Mouse (Mus musculus) frontal cortex, postnatal 25 days (tissue): ENCODE data around the gene Pnpla5.
"Not testable (repeated sequence)": the region's sequence is repeated elsewhere in the genome, so short reads cannot be mapped to it uniquely, and the experiment has no call there.

Experiments
- DNase-seq, 2 experiments: peaks; one replicate each; pipeline ENCODE4 v3.0.0; 2022; ENCODE audit warnings: low spot score in 2 of 2

Gene Pnpla5

GRCm38 (mm10) chr15:84116466-84116865 is 6.5 kb downstream of the Pnpla5 start:
- no peak for DNase-seq

DNA sequence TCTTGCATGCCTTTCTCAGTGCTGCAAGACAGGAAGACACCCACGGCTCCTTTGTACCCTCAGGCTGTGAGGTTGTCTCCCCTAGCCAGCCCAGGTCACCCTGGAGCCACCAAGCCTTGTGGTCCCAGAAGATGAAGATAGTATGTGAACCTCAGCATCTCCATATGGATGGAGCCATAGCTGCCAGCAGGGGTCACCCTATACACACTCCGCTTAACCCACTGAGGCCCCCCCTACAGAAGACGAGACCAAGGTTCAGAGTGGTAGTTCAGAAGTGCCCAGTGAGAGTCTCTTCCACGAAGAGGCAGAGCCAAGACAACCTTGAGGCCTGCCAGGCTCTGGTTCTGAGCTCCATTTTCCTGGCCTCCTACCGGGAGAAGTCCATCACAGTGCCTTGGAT is 7.2 kb downstream of the Pnpla5 start:
- DNase-seq: no peak

DNA sequence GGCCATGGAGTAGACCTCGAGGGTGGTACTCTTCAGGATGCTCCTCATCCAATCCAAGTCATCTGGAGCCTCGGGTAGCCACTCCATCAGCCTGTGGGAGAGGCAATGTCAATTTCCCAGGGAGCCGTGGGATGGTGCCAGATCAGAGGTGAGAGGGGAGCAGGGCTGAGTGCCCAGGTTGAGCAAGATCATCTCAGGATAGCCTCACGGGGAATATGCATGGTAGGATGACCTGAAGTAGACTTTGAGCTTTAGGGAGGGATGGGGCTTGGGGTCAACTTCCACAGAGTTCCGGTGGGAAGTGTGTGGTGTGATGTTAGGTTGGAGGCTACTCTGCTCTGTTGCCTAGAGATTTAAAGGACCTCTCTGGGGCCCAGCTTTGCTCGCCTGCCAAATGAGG is 9.1 kb downstream of the Pnpla5 start:
- no peak for DNase-seq

DNA sequence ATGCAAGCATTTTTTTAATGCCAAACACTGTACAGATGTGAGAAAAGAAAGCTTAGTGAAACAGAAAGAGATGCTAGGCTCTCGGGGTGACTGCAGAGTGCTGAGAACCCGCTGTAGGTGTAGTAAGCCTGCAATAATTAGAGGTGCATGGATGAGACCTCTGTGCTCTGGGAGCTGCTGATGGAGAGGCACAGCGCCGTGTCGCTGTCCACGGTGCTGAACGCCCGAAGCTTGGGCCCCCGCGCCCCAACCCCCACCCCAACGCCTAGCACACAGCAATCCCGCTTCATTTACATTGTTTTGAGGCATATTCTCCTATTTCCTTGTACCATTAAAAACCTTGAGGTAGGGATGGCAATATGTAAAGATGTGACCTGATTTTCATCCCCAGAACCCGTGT is 14.1 kb downstream of the Pnpla5 start:
- no peak for DNase-seq

DNA sequence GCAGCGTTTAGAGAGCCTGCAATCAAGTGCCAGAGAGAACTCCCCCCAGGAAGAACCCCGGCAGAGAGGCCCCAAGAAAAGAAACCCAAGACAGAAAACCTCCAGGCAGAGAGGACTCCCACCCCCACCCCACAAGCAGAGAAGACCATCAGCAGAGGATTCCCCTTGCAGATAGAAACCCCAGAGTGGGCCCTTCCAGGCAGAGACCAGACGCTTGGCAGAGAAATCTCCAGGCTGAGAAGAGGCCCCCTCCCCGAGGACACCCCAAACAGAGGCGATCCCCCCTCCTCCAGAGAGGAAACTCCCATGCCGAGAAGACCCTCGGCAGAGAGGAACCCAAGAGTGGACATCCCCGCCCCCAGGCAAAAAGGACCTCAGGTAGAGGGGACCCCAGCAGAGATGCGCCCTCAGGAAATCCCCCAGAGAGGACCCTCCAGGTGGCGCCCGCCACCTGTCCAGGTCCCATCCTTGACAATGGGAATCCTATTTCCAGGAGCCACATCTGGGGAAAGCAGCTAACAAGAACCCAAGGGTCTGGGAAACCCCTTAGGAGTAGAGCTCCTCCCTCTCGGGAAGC is 17.0 kb downstream of the Pnpla5 start:
- no peak for DNase-seq

- DNase-seq: peak; percentile 45 to 66
These were observed 17.7 kb downstream of the Pnpla5 start, which contains the start of gene Sult4a1 for GRCm38 (mm10) chr15:84105105-84105923. Gene Sult4a1, minus strand, starts transcription at chr15:84105754.

DNA sequence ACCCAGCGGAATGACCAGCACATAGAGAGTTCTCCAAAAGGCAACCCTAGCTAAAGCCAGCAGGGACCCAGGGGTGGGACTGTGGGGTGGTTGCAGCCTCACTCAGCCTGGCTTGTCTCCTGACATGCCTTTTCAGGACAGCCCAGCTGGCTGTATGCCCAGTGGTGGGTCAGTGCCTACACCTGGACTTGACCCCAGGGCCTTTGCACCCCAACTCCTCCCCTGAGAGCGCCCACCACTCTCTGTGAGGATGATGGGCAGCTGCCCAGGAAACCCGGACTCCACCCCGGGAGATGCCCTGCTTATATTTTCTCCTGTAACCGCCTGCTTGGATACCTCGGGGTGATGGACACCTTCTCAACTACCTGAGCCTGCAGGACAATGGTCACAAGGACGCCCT is 18.3 kb downstream of the Pnpla5 start:
- DNase-seq: no peak

GRCm38 (mm10) chr15:84097536-84097935 is 25.4 kb downstream of the Pnpla5 start:
- DNase-seq: not testable (repeated sequence)

- DNase-seq: no peak
These were observed 26.9 kb downstream of the Pnpla5 start for GRCm38 (mm10) chr15:84096051-84096450.

GRCm38 (mm10) chr15:84094921-84095320 is 28.1 kb downstream of the Pnpla5 start:
- DNase-seq: no peak

DNA sequence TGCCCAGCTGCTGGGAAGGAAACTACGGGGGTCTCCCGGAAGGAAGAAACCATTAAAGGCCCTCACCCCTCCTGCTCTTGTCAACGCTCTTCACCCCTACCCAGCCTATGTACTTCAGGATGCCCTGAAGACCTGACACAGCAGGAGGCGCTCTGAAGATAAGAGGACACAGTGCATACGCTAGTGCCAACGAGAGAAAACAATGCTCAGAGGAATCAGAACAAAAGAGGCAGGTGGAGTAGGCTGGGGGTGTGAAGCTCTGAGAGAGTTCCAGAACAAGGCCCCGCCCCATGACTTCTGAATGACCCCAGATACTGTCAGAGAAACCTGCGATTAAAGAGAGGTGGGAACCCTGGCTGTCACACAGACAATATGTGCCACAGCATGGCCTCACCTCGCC is 36.2 kb downstream of the Pnpla5 start:
- no peak for DNase-seq

- DNase-seq: no peak
These were observed 36.6 kb downstream of the Pnpla5 start for GRCm38 (mm10) chr15:84086364-84086763.

DNA sequence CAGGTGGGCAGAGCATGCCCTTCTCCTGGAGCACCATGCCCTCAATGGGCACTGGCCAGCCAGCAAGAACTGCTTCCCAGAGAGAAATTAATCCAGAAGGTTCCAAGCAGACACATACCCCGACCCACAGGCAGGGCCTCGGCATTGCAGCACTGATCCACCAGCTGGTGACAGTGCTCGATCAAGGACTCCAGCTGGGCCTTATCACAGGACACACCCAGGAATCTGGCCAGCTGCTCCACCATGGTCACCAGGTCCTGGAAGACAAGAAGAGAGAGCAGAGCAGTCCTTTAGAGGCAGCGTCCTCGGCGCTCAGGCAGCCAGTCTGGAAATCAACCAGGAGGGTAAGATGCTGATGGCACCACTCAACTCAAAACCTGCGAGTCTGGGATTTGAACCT is 42.9 kb downstream of the Pnpla5 start:
- no peak for DNase-seq

DNA sequence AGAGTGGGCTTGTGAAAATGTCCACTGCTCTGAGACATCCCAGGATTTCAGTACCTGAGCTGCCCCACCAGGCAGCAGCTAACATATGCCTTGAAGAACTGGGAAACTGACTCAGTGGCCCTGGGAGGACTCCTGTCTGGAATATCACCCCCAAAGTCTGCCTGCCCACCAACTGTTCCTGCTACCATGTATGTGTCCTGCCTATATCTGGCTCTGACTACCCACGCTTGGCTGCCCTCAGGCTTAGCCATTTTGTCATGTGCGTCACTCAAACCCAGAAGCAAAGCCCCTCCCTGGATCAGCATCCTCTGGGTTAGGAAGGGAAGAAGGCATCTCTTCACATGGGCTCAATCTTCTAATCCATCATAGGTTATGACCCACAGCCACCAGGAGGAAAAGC is 43.5 kb downstream of the Pnpla5 start:
- DNase-seq: no peak

DNA sequence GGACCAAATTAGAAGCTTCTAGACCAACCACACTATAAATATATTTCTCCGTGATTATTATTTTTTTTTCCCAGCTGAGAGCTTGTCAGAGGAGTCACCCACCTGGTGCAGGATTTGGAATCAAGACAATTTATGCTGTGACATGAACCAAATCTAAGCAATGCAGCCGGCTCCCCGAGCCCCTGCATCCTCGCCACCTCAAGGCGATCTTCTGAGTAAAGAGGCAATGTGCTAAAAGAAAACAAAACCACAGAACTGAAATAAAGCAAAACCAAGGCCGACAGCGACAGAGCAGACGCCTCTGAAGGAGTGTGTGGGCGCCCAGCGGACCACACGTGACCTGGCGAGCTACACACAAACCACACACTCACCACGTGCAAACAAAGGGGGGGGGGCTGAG is 44.3 kb downstream of the Pnpla5 start:
- no peak for DNase-seq

DNA sequence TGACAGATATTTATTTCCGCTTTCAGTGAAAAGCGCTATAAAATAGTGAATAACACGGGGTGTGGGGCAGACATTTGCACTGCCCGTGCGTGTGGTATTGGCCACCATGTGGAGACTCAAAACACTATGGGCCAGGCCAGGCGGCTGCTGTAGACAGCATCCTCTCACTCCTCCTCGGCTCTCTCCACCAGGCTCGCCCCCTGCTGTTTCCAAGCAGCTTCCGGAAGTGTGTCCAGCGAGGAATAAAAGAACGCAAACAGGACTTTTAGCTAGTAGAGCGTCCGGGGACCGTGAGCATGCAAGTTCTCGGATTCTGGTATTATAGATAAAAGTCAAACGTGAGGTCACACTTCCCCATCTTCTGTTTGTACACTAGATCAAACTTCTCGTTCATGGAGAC is 45.8 kb downstream of the Pnpla5 start:
- no peak for DNase-seq

DNA sequence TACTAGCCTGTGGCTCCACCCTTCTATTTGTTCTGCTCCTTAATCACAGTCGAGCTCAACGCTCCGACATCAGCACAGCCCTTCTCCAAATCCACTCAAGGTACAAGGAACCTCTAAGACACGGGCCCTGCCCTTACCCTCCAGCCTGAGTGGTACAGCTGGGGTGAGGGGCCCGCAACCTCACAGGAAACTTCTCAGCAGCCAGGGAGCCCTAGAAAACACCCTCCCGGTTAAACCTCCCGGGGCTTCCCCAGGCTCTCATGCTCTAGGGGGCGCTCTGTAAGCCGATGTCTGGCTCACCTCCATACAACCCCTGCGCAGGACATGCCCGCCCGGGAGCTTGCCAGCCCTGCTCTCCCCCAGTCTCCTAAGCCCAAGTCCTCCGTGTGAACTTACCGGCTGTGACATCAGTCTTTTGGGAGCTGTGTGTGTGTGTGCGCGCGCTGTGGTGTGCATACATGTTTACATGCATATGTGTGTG is 48.2 kb downstream of the Pnpla5 start:
- no peak for DNase-seq

- peak; percentile 65 to 67 for DNase-seq
These were observed 48.9 kb downstream of the Pnpla5 start for GRCm38 (mm10) chr15:84073911-84074704.

- DNase-seq: no peak
These were observed 49.9 kb downstream of the Pnpla5 start for GRCm38 (mm10) chr15:84073058-84073457.

- DNase-seq: peak; percentile 91 to 95
These were observed 50.7 kb downstream of the Pnpla5 start for GRCm38 (mm10) chr15:84072226-84072625.

DNA sequence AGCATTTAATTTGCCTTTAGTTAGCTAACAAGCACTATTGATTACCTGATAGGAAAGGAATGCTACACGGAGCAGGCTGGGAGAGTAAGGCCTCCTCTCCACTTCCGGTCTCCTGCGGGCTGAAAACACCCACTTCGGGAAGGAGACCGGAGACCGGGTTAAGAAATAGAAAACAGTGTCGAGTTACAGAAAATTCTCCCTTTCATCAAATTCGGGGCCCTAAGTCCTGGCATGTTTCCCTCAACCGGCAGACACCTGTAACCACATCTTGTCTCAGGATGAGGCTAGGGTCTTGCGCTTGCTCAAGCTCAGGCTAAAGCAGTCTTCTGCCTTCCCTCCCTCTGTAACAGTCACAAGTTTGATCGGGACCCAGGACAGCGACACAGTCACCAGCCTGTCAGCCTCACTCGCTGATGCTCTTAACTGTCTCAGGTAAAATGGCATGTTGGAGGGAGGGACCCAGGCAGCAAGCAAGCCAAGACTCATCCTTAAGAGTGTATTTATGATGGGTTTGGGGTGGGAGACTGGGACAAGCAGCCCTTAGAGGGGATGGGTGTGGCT is 52.8 kb downstream of the Pnpla5 start:
- DNase-seq: no peak

DNA sequence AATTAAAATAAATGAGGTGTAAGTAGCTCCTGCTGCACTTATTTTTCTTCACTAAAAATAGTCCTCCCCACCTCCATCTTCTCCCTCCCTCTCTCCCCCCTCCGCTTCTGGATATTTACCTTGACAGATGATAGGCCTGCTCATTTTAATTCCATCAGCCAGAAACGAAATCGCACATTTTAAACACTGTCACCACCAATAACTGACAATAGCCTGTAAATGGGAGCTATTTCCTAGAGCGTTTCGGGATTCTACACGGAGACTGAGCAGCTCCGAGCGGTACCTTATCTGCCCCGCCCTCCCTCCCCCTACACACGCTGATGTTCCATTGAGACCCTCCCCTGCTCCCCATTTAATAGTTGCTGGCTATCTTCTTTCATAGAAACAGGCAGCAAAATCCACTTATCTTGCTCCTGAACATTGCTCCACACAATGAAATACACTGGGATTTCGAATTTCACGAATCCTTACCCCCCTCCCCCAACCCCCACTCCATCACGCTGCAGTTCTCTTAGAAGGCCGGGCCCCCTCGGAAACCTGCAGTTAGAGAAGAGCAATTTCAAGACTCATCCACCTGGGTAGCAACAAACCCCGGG is 53.4 kb downstream of the Pnpla5 start:
- no peak for DNase-seq
